Mouse (Mus musculus): ENCODE results near the gene Pak3.
"Not testable (repeated sequence)": the region's sequence is repeated elsewhere in the genome, so short reads cannot be mapped to it uniquely, and the experiment has no call there.

Gene Pak3

GRCm38 (mm10) chrX:143518168-143518901 lies at the start of gene Pak3:
Gene Pak3 (plus strand): TSS chrX:143518591.
- peak; percentile 20 for DNase-seq (ENCODE audit: low read depth, low spot score)

GRCm38 (mm10) chrX:143482866-143483265 lies 35.5 kb upstream of the Pak3 start:
- peak; percentile 100 for DNase-seq (ENCODE audit: low read depth, low spot score)

GRCm38 (mm10) chrX:143501053-143501695 lies 17.2 kb upstream of the Pak3 start:
- DNase-seq (ENCODE audit: low read depth, low spot score): no peak

- DNase-seq (ENCODE audit: low read depth, low spot score): no peak
These were observed 16.5 kb upstream of the Pak3 start for GRCm38 (mm10) chrX:143501776-143502365.

GRCm38 (mm10) chrX:143518917-143519316 lies 526 bp downstream of the Pak3 start:
- no peak for DNase-seq (ENCODE audit: low read depth, low spot score)

DNA sequence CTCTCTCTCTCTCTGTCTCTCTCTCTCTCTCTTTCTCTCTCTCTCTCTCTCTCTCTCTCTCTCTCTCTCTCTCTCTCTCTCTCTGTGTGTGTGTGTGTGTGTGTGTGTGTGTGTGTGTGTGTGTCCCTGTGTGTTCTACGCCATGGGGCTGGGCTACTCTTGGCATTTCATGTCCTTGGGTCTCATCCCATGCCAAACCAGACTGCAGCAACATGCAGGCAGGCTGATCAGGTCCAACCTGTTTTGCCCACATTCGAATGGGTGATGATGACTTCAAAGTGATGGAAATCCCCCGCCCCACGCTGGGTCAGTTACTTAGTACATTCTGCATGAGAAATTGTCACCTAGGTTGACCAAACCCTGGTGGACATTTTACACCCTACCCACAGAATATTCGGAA lies 1.1 kb downstream of the Pak3 start:
- DNase-seq (ENCODE audit: low read depth, low spot score): not testable (repeated sequence)

- no peak for DNase-seq (ENCODE audit: low read depth, low spot score)
These were observed 1.8 kb downstream of the Pak3 start for GRCm38 (mm10) chrX:143520195-143520594.

GRCm38 (mm10) chrX:143532331-143532730 lies 13.9 kb downstream of the Pak3 start:
- no peak for DNase-seq (ENCODE audit: low read depth, low spot score)

DNA sequence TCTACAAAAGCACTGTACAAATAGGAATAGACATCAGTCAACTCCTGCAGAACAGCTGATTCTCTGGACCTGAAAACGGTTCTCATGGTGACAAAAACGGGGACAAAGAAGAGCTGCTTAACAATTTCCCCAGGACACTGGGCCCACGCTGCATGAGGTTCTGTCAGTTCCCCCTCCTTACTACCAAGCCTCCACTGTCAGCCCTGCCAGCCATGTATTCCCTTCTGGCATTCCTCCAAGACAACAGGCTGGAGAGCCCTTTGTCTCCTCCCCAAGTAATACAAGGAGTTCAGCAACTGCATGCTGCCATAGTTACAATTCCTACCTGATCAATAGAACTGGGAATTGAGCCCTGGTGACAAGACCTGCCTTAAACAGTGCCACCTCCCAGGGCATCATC lies 15.2 kb downstream of the Pak3 start:
- no peak for DNase-seq (ENCODE audit: low read depth, low spot score)

DNA sequence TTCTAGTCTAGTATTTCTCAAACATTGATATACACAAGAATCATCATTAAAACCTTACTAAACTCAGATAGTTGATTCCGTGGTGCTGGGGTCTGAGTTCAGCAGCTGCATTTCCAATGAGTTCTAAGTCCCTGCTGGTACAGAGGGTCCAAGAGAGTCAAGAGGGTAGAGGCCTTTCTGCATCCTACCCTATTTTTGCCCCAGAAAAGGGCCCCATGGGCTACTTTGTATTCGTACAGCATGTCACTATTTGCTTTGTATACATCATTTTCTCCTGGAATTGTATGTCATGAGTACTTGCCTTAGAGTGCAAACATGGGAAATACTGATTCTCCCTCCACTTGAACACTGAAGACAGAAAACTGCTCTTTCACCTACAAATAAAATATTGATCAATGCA lies 24.4 kb downstream of the Pak3 start:
- DNase-seq (ENCODE audit: low read depth, low spot score): no peak

GRCm38 (mm10) chrX:143543186-143543793 lies 24.9 kb downstream of the Pak3 start:
- DNase-seq (ENCODE audit: low read depth, low spot score): no peak

GRCm38 (mm10) chrX:143573691-143574090 lies 55.3 kb downstream of the Pak3 start:
- no peak for DNase-seq (ENCODE audit: low read depth, low spot score)

DNA sequence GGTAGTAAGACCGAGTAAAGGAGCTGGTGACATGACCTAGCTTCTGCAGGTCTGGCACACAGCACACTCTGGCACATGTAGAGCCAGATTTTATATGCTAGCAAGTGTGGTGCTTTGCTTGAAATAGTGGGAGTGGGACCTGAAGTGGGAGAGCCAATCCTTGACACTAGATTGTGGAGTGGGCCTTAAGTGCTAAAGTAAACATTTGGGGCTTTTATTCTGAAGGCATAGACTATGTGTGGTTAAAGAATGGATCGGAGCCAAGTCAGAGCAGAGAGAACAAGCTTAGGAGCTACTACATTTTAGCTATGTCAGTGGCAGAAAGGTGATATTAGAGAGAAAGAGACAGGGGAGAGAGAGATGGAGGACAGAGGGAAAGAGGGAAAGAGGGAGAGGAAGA lies 61.5 kb downstream of the Pak3 start:
- DNase-seq (ENCODE audit: low read depth, low spot score): no peak

GRCm38 (mm10) chrX:143580458-143580959 lies 62.1 kb downstream of the Pak3 start:
- no peak for DNase-seq (ENCODE audit: low read depth, low spot score)

GRCm38 (mm10) chrX:143606877-143607449 lies 88.6 kb downstream of the Pak3 start:
- DNase-seq (ENCODE audit: low read depth, low spot score): no peak

DNA sequence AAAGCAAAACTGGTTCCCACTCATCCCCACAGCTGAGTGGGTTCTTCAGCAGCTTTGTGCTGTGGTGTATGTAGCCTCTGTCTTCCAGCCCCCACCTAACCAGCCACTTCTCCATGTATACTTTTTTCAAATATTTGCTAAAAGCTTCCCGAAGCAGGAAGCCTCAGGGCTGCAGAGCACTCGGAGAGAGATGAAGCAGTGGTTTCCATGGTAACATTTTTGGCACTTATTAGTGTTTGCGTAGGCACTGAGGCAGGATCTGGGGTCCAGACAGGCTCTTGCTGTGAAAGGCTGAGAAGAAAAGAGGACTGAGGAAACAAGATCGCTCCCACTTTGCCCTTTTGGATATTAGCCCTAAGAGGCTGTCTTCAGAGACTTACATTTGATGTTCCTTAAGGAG lies 100.3 kb downstream of the Pak3 start:
- peak; percentile 36 for DNase-seq (ENCODE audit: low read depth, low spot score)

- DNase-seq (ENCODE audit: low read depth, low spot score): peak; percentile 16
These were observed 109.4 kb downstream of the Pak3 start for GRCm38 (mm10) chrX:143627767-143628166.

DNA sequence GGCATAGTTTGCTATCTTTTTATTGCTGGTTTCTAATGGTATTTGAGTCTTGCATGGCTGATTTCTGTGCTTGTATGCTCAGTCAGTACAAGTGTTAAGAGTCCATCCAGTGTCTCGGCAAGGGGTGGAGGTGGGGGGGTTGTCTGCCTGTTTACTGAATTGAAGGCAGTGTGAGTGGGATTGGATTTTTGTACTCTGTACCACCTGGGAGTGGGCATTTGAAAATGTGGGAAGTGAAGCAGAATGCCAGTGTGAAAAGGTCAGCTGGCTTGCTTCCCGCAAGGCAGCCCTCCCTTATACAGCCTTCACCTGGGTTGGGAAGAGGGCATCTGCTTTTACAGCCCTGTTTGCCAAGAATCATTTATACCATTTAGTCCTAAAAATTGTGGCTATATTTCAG lies 125.5 kb downstream of the Pak3 start:
- no peak for DNase-seq (ENCODE audit: low read depth, low spot score)

DNA sequence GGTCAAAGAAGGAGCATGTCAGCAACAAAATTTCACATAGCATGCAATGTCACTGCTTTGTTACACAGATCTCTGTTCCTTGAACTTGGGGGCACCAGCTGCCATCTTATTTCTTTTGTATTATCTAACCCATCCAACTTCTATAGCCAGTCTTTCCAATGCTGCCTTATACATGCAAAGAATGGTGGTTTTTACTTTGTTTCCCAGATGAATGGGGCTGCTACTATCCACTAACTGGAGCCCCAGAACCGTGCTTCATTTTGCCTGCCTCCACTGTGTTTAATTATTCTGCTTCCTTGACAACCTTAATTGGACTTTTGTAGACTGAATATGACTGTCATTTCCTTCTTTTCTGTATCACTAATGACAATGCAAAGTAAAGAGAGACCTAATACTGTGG lies 126.4 kb downstream of the Pak3 start:
- no peak for DNase-seq (ENCODE audit: low read depth, low spot score)

DNA sequence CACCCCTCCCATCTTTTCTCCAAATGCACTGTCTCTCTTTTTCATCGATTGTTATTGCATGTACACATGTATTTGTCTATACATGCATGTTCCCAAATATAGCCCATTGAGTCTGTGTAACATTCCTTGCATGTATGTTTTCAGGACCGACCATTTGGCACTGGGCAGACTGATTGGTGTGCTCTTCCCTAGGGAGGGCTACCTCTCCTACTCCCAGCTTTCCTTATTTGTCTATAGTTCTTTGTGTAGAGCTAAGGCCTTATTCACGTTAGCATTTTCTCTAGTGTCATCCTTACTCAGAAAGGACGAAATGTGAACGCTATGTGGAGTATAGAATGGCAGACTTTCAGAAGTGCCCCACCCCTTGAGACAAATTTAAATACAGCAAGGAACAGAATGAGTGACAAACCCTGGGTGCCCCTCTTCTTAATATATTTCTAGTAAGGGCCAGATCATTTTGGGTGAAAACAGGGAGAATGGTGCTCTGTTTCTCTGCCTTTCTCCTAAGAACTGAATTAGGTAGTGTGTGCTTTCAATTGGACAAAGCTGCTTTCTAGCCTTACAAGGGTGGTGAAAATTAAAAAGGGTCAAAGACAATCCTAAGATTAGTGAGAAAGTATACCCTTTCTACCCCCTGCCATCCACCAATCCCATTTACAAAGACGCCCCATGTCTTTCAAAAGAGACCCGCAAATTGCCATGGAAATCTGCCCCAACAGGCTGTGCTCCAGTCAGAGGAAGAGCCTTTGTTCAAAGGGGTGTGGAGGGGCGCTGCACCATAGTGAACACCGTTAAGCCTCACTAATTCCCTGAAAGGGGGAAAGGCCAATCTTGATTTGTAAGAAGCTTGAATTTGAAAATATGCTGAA lies 136.2 kb downstream of the Pak3 start:
- DNase-seq (ENCODE audit: low read depth, low spot score): no peak

DNA sequence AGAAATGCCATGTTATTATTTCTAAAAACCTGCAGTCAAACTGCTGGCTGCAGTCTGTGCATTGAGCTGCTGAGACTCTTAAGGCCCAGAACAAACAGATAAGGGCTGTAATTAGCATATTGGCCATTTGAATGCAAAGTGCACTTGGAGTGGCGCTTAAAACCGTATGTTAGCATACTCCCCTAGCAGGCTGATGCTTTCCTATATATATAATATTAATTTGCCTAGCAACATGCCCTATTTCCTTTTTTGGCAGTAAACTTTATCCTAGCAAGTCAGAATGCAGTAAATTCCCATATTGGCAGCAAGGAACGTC lies 136.7 kb downstream of the Pak3 start:
- no peak for DNase-seq (ENCODE audit: low read depth, low spot score)

All from brain, embryonic 18.5 days (tissue).